Mouse (Mus musculus): Measurements from ENCODE around the gene Slc1a3.
"Not testable (repeated sequence)": the region's sequence is repeated elsewhere in the genome, so short reads cannot be mapped to it uniquely, and the experiment has no call there.

Gene Slc1a3

DNA sequence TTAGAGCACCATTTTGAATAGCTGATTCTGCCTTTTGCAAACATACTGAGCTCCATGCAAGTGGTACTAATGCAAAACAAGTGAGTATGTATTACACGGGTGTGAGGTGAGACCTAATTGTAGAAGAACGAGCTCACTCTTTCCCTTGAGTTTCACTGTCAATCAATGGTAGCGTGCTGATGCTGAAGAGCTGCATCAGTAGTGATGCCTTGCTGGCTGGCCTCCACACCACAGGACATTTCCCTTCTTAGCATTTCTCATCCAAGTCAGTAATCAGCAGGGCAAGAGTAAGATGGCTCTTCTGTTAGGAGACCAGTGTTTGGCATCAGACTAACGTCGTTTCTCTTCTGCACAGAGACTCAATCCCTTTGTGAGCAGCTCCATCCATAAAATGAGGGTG lies 4.0 kb downstream of the Slc1a3 start:
- DNase-seq (ENCODE audit: low read depth, low spot score), result no peak

DNA sequence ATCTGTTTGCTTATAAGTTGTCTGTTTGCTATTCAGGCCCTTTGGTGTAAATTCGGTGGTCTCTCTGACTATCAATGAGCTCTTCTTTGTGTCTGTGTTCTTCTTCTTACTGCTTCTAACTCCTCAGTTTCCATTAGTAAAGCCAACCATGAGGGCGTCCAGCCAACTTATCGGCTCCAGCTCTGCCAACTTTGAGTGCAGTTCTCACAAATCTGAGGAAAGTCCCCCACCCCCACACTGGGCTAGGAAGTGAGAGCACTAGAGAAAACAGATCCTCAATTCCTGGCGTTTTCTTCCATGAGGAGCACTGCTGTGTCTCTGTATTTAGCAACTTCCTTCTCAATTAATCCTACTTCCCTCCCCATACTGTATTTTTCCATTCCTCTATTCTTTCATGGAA lies 4.4 kb downstream of the Slc1a3 start:
- no peak for DNase-seq (ENCODE audit: low read depth, low spot score)

DNA sequence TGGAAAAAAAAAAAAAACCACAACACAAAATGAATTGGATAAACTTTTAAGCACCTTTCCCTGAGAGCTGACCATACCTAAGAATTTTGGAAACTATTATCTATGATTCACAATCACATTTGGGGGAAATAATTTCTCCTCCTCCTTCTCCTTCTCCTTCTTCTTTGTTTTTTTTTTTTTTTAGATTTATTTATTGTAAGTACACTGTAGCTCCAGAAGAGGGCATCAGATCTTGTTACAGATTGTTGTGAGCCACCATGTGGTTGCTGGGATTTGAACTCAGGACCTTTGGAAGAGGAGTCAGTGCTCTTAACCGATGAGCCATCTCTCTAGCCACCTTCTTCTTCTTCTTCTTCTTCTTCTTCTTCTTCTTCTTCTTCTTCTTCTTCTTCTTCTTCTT lies 5.0 kb downstream of the Slc1a3 start:
- not testable (repeated sequence) for DNase-seq (ENCODE audit: low read depth, low spot score)

DNA sequence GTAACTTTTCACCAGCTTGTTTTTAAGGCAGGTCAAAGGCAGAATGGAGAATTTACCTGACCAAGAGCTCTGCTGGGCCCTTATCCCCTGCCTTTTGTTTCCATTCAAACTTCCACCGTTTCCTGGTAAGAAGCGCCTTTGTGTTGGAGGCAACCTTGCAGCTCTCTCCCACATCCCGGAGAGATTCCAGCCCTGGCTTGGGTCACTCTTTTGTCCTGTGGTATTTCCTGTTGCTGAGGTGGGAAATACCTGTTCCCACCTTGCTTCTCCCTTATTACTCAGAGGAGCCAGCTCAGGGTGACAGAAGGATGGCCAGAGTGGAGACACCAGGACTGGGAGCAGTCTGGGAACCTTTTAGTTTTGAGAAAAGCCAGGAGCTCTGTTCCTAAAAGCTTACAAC lies 12.6 kb downstream of the Slc1a3 start:
- no peak for DNase-seq (ENCODE audit: low read depth, low spot score)

DNA sequence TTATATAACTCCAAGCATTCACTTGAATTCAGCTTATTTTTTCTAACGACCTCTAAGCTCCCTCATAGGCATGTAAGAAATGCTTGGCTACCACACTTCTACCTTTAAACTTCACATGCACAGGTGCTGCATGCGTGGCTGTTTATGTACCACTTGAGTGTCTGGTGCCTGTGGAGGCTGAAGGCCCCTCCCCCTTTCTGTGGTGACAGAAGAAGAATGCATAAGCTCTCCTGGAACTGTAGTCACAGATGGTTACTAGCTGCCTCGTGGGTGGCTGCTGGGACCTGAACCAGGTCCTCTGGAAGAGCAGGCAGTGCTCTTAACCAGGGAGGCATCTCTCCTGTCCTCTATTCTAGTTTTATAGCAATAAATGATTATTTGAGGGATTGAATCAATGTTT lies 13.1 kb downstream of the Slc1a3 start:
- no peak for DNase-seq (ENCODE audit: low read depth, low spot score)

DNA sequence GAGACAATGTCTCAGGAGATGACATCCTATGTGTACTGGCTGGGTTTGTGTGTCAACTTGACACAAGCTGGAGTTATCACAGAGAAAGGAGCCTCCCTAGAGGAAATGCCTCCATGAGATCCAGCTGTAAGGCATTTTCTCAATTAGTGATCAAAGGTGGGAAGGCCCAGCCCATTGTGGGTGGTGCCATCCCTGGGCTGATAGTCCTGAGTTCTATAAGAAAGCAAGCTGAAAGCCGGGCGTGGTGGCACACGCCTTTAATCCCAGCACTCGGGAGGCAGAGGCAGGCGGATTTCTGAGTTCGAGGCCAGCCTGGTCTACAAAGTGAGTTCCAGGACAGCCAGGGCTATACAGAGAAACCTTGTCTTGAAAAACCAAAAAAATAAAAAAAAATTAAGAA lies 20.4 kb downstream of the Slc1a3 start:
- DNase-seq (ENCODE audit: low read depth, low spot score), result not testable (repeated sequence)

DNA sequence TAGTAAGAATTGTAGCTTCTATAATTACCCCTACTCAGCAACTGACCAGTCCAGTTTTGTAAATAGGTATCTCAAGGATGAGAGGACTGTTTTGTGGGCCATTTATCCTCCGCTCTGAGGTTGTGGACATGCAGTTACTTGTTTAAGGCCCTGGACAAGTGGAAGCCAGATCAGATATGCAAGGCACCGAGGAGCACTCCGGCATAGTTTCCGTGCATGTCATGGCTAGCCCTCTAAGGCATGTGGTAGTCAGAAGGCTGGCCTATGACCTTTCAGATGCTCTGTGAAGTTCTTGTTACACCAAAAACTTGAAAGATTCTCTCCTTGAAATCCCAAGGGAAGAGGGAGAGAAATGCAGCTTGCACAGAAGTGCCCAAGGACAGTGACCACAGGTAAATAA lies 23.7 kb downstream of the Slc1a3 start:
- DNase-seq (ENCODE audit: low read depth, low spot score), result no peak

DNA sequence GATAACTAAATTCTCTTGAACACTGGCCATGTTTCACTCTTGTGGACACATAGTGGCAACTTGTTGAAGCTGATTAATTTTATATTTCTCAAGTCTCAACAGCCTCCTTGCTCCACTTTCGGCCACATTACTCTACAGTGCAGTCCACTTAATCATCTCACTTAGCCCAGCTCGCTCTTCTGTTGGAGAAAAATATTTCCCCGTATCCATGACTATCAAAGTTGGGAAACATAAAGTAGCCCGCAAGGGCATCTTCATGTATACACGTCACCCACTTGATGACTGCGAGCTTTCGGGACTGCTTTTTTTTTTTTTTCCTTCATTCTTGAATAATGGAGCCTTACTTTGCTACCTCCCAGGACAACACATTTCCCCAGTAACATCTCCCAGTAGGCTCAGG lies 25.1 kb downstream of the Slc1a3 start:
- DNase-seq (ENCODE audit: low read depth, low spot score), result no peak

DNA sequence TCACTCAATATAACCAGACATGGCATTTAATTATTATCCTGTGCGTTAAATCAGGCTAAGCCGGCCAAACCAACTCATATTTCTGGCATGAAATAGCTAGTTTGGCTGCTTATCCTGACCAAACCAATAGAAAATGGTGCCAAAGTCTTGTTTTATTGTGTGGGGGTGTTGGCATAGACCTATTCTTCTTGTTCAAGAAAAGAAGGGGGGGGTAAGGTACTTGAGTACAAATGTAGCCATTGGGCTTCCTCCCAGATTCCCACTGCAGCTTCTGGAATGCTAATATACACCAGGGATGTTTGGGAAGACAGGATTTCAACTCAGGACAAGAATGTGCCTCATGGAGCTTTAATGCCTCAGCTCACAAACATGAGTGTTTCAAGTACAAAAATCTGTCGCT lies 26.3 kb downstream of the Slc1a3 start:
- DNase-seq (ENCODE audit: low read depth, low spot score), result no peak

DNA sequence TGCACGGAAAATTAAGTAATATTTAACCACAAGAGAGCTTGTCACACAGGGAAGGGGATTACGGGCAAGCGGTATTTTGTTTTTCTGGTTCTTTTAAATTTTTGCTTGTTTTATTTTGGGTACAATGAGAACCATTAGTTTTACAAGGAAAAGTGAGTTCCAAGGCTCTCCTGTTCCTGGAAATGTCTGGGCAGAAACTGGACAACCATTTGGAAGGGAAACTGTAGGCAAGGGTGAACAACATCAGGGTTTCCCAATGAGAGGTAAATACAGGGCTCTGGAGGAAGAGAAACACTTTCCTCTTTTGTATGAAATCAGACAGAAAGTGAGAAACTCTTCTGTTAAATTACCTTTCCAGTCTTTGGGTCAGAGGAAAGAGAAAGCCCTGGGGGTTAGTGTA lies 27.7 kb downstream of the Slc1a3 start:
- no peak for DNase-seq (ENCODE audit: low read depth, low spot score)

DNA sequence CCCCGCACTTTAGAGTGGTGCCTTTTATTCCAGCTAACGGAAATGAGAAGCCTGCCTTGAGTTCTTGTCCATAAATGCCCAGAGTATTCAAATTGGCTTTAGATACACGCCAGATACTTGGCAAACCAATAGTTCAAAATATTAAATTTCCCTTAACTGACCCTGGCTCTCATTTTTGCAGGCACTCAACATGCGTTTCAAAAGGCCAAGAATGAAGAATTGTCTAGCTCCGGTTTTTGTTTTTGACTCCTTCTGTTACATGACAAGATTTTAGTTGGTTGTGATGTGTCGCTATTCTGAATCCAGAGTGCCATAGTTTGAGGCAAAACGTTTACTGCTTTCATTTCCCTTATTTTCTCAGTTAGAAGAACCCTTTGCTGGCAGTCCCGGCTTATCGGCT lies 28.1 kb downstream of the Slc1a3 start:
- no peak for DNase-seq (ENCODE audit: low read depth, low spot score)

DNA sequence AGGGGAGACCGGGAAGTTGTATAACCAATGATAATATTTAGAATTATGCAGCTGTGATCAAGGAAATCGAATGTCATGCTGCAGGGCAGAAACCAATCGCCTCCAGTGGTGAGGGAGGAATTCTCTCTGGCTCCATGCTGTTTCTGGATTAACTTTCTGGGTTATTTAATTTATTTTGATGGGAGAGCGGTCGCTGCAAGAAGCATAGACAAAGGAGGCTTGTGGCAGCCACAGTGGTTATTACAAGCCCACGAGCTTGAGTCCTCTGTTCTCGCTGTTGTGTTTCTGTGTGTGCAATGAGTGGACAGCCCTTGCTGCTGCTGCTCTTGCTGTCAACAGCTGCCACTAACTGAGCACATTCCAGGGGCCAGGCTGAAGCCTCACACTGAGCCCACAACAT lies 28.6 kb downstream of the Slc1a3 start:
- DNase-seq (ENCODE audit: low read depth, low spot score), result no peak

DNA sequence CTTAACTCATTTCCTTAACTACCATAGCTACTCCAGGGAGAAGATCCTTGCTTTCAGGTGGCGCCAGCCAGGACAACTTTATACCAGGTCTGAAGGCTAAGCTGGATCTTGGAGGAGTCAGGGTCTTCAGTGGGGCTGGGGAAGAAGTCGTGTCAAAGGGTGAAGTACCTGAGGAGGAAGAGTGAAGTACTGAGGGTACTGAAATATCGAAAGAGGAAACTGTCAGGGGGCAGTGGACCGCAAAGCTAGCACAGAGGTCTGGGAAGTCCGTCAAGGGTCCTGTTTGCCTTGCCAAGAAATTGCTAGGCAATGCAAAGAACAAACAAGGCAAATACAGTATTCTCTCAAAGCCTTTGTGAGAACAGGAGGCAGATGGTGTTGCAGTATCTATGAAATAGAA lies 29.6 kb downstream of the Slc1a3 start:
- DNase-seq (ENCODE audit: low read depth, low spot score), result no peak

DNA sequence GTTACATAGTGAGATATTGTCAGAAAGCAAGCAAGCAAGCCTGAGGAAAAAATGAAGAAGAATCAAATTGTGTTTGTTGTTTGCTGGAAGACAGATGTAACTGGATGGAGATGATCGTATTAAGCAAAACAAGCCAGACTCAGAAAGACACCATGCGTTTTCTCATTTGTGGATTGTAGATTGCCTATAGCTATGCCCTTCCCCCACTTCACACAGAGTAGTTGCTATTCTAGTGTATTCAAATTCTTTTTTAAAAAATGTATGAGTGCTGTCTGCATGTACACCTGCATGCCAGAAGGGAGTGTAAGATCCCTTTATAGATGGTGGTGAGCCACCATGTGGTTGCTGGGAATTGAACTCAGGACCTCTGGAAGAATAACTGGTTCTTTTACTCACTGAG lies 33.6 kb downstream of the Slc1a3 start:
- no peak for DNase-seq (ENCODE audit: low read depth, low spot score)

DNA sequence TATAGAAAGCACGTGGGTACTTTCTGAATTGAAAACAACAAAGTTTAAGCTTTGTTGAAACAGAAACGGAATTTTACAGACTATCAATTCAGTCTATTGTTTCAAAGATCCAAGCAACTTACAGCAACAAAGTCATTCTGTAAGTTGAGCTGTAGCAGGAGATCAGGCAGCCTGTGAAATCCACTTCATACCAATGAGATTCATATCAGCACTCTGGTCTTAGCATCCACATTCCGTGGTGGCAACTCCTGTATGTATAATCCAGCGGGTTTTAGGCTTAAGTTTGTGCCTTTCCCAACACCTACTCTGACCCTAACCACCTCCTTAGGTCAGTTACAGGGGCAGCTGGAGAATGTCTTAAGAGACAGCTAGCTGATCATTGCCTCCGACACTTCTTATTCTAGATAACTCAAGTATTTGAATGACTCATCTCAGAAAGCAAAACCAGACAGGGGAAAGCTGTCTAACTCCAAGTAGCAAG lies 34.3 kb downstream of the Slc1a3 start:
- no peak for DNase-seq (ENCODE audit: low read depth, low spot score)

DNA sequence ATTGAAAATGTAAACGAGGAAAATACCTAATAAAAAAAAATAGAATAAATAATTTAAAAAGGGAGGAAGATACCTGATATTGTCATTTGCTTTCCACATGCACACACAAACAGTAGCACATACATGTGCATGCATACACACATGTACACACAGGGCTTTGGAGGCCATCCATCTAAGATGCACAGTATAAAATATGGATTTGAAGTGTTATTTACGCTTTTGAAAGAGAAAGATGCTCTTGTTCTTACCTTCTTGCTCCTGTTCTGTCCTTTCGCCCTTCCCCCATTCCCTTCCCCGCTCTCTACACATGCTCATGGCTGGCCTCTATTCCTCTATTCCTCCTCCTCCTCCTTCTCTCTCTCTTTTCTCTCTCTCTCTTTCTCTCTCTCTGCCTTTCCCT lies 34.9 kb downstream of the Slc1a3 start:
- no peak for DNase-seq (ENCODE audit: low read depth, low spot score)

DNA sequence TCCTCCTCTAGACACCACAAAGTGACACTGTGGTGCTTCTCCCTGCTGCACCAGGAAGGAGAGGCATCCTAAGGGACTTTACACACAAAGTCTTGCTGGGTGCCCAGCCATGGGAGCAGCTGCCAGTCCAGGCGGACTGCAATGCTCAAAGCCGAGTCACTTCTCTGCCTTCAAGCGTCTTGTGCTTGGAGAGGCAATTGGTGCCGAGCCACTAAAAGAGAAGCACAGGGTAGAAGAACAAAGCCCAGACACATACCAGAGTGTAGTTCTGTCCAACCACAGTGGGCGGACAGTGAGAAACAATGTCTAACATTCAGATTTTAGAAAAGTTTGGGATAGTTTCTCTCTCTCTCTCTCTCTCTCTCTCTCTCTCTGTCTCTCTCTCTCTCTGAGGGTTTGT lies 38.0 kb downstream of the Slc1a3 start:
- DNase-seq (ENCODE audit: low read depth, low spot score), result no peak

DNA sequence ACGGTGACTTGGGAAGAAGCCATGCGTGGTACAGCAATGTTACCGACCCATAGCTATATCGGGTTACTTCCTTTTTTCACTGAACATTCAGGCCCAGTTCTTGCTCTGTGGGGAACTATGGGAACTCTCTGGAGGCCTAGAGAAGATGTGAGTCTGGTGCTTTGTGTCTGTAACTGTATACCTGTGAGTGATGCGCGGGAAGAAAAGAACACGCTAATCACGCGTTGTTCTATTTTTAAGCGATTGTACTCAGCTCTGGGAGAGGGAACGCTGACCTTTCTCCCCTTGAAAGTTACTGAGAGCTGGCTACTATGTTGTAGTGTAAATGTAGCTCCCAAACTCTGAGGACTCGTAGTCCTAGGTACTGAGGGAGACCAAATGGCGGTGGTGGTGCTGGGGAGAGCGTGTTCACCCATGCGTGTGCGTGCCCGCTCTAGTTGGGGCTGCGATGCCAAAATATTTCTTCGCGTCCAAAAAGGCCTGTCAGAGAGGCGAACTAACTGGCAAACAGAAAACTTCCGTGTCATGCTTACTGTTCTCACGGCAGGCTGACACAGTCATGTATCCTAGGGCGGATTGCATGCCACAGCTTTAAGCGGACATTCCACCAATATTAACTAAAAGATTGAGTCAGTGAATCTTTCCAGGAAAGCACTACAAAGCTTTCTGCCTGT lies 42.6 kb downstream of the Slc1a3 start:
- no peak for DNase-seq (ENCODE audit: low read depth, low spot score)

DNA sequence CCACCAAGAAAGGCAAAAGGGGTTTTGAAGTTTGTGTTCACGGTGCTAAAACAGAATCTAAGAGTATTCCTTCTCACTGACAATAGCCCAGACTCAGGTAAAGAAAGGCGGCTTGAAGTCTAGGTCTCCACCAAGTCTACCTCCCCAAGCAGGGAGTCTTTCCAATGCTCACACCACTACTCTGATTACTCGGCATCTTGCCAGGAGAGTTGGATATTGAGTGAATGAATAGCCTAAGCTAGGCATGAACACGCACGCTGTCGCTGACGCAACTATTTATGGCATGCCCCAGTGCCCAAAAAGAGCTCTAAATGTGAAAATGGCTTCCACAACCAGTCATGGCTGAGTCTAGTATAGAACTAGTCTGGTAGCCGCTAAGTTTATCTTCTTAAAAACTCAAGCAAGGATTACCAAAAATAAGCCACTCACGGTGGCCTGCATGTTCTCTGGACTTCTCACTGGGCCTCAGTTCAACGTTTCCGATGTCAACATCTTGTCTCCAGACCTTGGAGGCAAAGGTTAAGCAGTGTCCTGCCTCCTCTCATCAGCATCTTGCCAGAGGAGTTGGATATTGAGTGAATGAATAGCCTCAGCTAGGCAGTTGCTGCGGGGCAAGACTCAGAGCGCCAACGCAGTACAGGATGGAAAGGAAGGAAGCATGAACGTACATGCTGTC lies 44.8 kb downstream of the Slc1a3 start:
- no peak for DNase-seq (ENCODE audit: low read depth, low spot score)

DNA sequence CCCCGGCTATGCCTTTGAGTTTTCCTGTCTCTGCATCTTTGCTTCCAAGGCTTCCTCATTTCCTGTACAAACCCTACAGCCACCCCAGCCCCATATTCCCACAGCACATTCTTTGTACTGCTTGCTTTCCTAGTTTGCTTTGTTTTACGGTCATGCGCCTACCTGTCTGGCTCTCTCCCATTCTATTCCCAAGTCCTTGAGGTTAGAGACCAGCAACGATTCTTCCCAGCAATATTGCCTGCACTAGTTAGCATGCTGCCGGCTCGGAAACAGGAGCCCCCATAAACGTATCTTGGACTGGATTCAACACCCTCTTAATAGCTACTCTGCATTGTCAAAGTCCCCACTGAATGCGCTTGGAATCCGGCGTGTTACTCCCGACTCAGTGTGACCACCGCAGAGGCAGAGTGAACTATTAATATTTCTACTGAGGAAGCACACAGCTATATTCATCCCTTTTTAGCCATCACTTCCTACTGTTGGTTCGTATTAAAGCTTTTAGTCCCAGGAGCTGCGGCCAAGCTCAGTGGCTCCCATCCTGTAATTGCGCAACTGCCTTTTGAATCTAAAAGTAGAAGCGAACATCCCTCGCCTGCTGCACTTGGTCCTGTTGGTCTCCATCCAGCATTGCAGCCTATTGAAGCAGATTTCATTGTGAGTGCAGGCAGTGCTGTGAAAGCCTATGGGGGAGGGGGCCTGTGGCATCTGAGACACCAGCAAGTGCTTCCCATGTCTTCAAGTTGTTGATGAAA lies 47.0 kb downstream of the Slc1a3 start:
- DNase-seq (ENCODE audit: low read depth, low spot score), result no peak

DNA sequence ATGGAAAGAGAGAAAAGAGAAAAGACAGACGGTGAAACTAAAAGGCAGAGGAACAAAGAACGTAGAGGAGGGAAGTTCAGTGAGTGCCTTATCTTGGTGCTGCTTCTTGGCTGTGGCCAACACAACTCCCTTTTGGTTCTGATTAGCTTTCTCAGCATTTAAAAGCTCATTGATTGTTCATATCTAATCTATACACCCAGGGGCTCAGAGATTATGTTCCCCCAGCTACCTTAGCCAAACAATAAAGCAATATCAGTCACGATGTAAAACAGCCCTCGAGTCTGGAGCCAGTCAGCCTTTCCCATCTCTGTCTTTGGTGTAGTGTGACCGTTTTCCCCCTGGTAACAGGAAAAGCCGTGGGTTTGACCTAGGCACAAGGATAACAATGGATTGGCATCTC lies 48.7 kb downstream of the Slc1a3 start:
- no peak for DNase-seq (ENCODE audit: low read depth, low spot score)

DNA sequence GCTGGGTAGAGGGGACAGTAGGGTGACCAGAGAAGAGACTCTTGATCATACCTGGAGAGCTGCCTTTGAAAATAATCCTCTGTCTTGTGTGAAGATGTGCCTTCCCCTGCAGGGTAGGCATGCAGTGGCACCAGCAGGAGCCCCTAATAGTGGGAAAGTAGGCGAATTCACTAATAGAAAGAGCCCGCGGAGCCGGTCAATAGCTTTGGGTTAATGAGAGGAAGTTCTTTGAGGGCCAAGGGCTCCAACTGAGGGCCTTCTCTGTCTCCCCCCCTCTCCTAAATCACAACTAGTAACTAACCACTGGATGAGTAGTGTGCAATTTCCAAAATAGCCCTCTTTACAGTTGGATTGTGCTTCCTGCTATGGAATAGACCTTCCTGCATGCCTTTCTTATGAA lies 50.6 kb downstream of the Slc1a3 start:
- DNase-seq (ENCODE audit: low read depth, low spot score), result no peak

DNA sequence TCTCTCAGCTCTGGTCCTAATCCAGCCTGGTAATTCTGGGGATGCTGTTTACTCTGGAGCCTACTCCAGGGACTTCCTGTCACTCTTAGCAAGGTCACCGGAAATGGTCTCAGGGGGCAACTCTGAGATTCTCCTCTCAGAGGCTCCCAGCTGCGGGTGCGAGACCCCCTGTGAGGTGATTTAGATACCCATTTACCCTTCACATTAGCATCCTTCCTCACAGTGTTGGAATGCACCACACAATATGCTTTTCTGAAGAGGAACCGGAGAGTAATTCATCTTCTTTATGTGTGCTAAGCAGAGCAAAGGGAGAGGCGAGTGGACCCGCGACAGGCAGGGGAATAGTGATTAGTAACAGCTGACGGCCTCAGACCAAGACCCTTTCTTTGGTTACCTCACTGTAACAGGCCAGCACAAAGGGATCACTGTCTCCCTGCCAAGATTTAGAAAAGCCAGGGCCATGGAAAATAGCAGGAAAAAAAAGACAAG lies 51.0 kb downstream of the Slc1a3 start:
- DNase-seq (ENCODE audit: low read depth, low spot score), result no peak

Data from retina, adult 2 months (tissue).